Mouse (Mus musculus) cerebellum, adult 2 months (tissue): ENCODE results near the gene Vgf.

ENCODE experiments used
- CTCF ChIP-seq: fragments of 200-500 bp; IDR thresholded peaks from 2 replicates; pipeline ENCODE4 v1.5.1; 2011; ENCODE audit warnings: low read depth, mild to moderate bottlenecking, control low read depth, low read length, moderate library complexity, borderline replicate concordance; ENCODE audit not compliant: insufficient read depth
- POLR2A ChIP-seq: fragments of 200-500 bp; IDR thresholded peaks from 2 replicates; pipeline ENCODE4 v1.6.1; 2011; ENCODE audit warnings: low read length, control low read depth, borderline replicate concordance; ENCODE audit not compliant: insufficient read depth

DNA sequence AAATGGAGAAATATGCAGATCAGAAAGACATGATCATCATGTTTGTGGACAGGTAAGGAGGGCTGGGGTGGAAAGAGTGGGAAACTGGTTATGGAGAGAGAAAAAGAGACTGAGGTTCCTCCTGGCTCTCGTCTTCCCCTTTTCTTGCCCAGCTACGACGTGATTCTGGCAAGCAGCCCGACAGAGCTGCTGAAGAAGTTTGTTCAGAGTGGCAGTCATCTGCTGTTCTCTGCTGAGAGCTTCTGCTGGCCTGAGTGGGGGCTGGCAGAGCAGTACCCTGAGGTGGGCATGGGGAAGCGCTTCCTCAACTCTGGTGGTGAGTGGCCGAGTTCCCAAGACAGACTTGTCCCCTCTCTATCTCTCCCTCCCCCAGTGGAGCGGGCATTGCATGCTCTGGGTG, 37.8 kb upstream of the Vgf start:
- no peak for TF ChIP-seq CTCF
- no peak for TF ChIP-seq POLR2A
